Mouse (Mus musculus): ENCODE data around the gene Alpl.

GRCm38 (mm10) chr4:137769635-137770034 lies 26.5 kb downstream of the Alpl start:
- TF ChIP-seq CTCF (IDR thresholded peaks at IDR 0.05; ENCODE audit: low read depth): no peak
- no peak for TF ChIP-seq EP300 (IDR thresholded peaks at IDR 0.05; ENCODE audit: low read depth)

Measured in liver, embryonic 14.5 days (tissue).